Comparison of ENCODE assay signal across 12 mouse cellular contexts in the genomic region with DNA sequence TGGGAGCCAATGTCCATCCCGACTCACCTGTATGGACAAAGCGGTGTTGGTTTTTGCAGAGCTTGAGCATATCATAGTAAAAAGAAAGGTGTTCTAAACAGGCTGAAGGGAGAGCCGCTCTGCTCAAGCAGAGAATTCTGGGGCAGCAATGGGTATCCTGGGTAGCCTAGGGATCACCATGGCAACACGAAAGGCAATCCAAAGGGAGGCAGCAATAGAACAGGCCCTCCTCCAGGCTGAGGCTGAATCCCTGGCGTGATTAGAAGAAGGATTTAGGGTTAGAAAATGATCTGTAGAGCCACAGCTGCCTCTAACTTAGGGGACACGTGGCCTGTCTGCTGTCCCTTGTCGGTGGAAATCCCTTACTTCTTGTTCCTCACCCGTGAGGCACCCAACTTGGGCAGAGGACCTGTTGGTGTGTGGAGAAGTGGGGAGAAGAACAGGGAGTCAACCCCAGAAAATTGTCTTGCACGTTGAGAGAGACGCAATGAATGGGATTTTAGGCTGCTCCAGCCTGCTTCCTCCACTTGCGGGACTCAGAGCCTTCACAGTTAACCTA. TPM values are rescaled to one million over a fixed set of nuclear protein-coding genes. Genes with fewer than 3 reads are reported as not detected.
DNase-seq lines count a peak whose midpoint lies in the region; ATAC-seq and TF ChIP-seq lines count a peak whose summit lies in the region.
"Had no signal": no experiment of that assay in that cellular context is flagged by ENCODE, and none has a peak within 500 bp of the region (broad histone marks: within the 10 kb centered on the region; RNA-seq: fewer than 3 reads in every experiment).

No protein-coding gene starts in this region.

- H3K4me2 ChIP-seq in embryonic facial prominence, embryonic 11.5 days (ENCODE audit: low read depth, low read length) = no peak overlapping the region
- no peak overlapping the region for H3K4me2 ChIP-seq in hindbrain, embryonic 16.5 days (ENCODE audit: low read length)
- H3K4me2 ChIP-seq in midbrain, embryonic 13.5 days (replicated peaks) = no peak overlapping the region; the same call in 1 of the 2 replicates

- WGBS in embryonic facial prominence, embryonic 11.5 days = 39% methylated on average over 11 of the region's 11 CpGs
- WGBS in hindbrain, embryonic 16.5 days = 28% methylated on average over 11 of the region's 11 CpGs
- WGBS in midbrain, embryonic 13.5 days = 17% methylated on average over 11 of the region's 11 CpGs

- no peaks in the 10 kb centered on the region for H3K27me3 ChIP-seq in embryonic facial prominence, embryonic 11.5 days (ENCODE audit: control insufficient read depth, insufficient read depth, low read length)
- H3K27me3 ChIP-seq in hindbrain, embryonic 16.5 days (replicated peaks; ENCODE audit: control insufficient read depth, insufficient read depth, low read length) = no peaks in the 10 kb centered on the region; the same call in 1 of the 2 replicates
- H3K27me3 ChIP-seq in midbrain, embryonic 13.5 days = no peaks in the 10 kb centered on the region; the same call in 1 of the 2 replicates

- H3K9ac ChIP-seq in embryonic facial prominence, embryonic 11.5 days (replicated peaks; ENCODE audit: low read length) = no peak overlapping the region; the same call in 1 of the 2 replicates
- no peak overlapping the region for H3K9ac ChIP-seq in hindbrain, embryonic 16.5 days (ENCODE audit: low read depth, low read length)
- no peak overlapping the region for H3K9ac ChIP-seq in midbrain, embryonic 13.5 days (replicated peaks)

- no peak for TF ChIP-seq CTCF in cortical plate, adult 2 months (IDR thresholded peaks at IDR 0.05; ENCODE audit: extremely low read depth, insufficient read depth, low read length)

- peak; percentile 28 for DNase-seq in embryonic facial prominence, embryonic 11.5 days (ENCODE audit: low spot score)
- DNase-seq in gastrocnemius, postnatal 25 days = no peak
- no peak for DNase-seq in natural killer cell, adult 2 months (ENCODE audit: low spot score in 2 of 2)
- no peak for DNase-seq in spleen, adult 18-20 months
- no peak for DNase-seq in thymus, postnatal 4 days
- DNase-seq: lung, adult 2 months had no signal

- no peaks in the 10 kb centered on the region for H3K36me3 ChIP-seq in embryonic facial prominence, embryonic 11.5 days (replicated peaks; ENCODE audit: control insufficient read depth, insufficient read depth, low read depth, low read length)
- no peaks in the 10 kb centered on the region for H3K36me3 ChIP-seq in hindbrain, embryonic 16.5 days (ENCODE audit: control insufficient read depth, insufficient read depth, low read length)
- no peaks in the 10 kb centered on the region for H3K36me3 ChIP-seq in midbrain, embryonic 13.5 days

- ATAC-seq in embryonic facial prominence, embryonic 11.5 days (replicated peaks; ENCODE audit: insufficient number of reproducible peaks, low FRiP score, low TSS enrichment, low read depth) = no peak
- ATAC-seq in hindbrain, embryonic 16.5 days = peak; percentile 76
- peak; percentile 53 for ATAC-seq in midbrain, embryonic 13.5 days

- no peak for TF ChIP-seq POLR2A in cortical plate, adult 2 months (IDR thresholded peaks at IDR 0.05; ENCODE audit: extremely low read depth, insufficient read depth, low read length)

- 0 out of 2 replicates have a peak overlapping the region, but pooled peaks have one; percentile 0 for H3K27ac ChIP-seq in cortical plate, adult 2 months (ENCODE audit: insufficient read depth, low read length)
- no peak overlapping the region for H3K27ac ChIP-seq in embryonic facial prominence, embryonic 11.5 days (replicated peaks; ENCODE audit: low read depth, low read length)
- no peak overlapping the region for H3K27ac ChIP-seq in hindbrain, embryonic 16.5 days (ENCODE audit: low read depth, low read length)
- peak overlapping the region; percentile 69 for H3K27ac ChIP-seq in midbrain, embryonic 13.5 days

- 0 out of 2 replicates have a peak, but pooled peaks cover 4% of the 10 kb centered on the region for H3K4me1 ChIP-seq in cortical plate, adult 2 months (ENCODE audit: control insufficient read depth, insufficient read depth, low read length)
- H3K4me1 ChIP-seq in embryonic facial prominence, embryonic 11.5 days (ENCODE audit: control insufficient read depth, insufficient read depth, low read length) = no peaks in the 10 kb centered on the region
- peaks cover 16% of the 10 kb centered on the region for H3K4me1 ChIP-seq in hindbrain, embryonic 16.5 days (ENCODE audit: control insufficient read depth, insufficient read depth, low read depth, low read length)
- peaks cover 29% of the 10 kb centered on the region for H3K4me1 ChIP-seq in midbrain, embryonic 13.5 days (replicated peaks)

- H3K9me3 ChIP-seq in embryonic facial prominence, embryonic 11.5 days (replicated peaks; ENCODE audit: control insufficient read depth, low read length) = no peaks in the 10 kb centered on the region
- H3K9me3 ChIP-seq in hindbrain, embryonic 16.5 days (ENCODE audit: control insufficient read depth, low read length) = peaks cover 2% of the 10 kb centered on the region; the same call in 1 of the 2 replicates
- peaks cover 5% of the 10 kb centered on the region for H3K9me3 ChIP-seq in midbrain, embryonic 13.5 days

- H3K4me3 ChIP-seq in cortical plate, adult 2 months (ENCODE audit: insufficient read depth, low read length) = no peak overlapping the region
- no peak overlapping the region for H3K4me3 ChIP-seq in embryonic facial prominence, embryonic 11.5 days (ENCODE audit: low read depth, low read length)
- H3K4me3 ChIP-seq in hindbrain, embryonic 16.5 days (ENCODE audit: low read length) = no peak overlapping the region
- no peak overlapping the region for H3K4me3 ChIP-seq in midbrain, embryonic 13.5 days (replicated peaks)
- H3K4me3 ChIP-seq: myocyte had no signal

RNA-seq across cellular contexts. Expression of gene 4931429L15Rik, which starts 3.9 kb away (rescaled TPM):
- polyA plus RNA-seq in cortical plate, adult 2 months (2012; rRNA removed) = 0.06 and 0.42 TPM in 2 replicates
- polyA plus RNA-seq in embryonic facial prominence, embryonic 11.5 days (2014; fragmentation: Nextera tagmentation; extraction: Ambion mirVana) = not detected in 2 replicates
- polyA plus RNA-seq in hindbrain, embryonic 16.5 days (2015; fragmentation: Nextera tagmentation; extraction: Ambion mirVana) = not detected in 2 replicates
- 0.13 TPM in 1 of 2 replicates, not detected in the other for polyA plus RNA-seq in midbrain, embryonic 13.5 days (2015; fragmentation: Nextera tagmentation; extraction: Ambion mirVana)
- total RNA-seq in gastrocnemius, postnatal 25 days (2021) = not detected
- total RNA-seq: heart, postnatal 25 days had no signal
- polyA plus RNA-seq: gonadal fat pad, adult 2 months; lung, adult 2 months; myocyte had no signal

RNA-seq across cellular contexts. Expression of gene Bud13, which starts 33.1 kb away (rescaled TPM):
- polyA plus RNA-seq in cortical plate, adult 2 months (2012; rRNA removed) = 9.3 and 10.4 TPM in 2 replicates
- 34.0 and 34.4 TPM in 2 replicates for polyA plus RNA-seq in embryonic facial prominence, embryonic 11.5 days (2014; fragmentation: Nextera tagmentation; extraction: Ambion mirVana)
- 15.1 and 17.1 TPM in 2 replicates for polyA plus RNA-seq in hindbrain, embryonic 16.5 days (2015; fragmentation: Nextera tagmentation; extraction: Ambion mirVana)
- 19.8 and 20.7 TPM in 2 replicates for polyA plus RNA-seq in midbrain, embryonic 13.5 days (2015; fragmentation: Nextera tagmentation; extraction: Ambion mirVana)
- total RNA-seq in gastrocnemius, postnatal 25 days (2021) = 1 to 10 TPM; 5.6 to 8.4 TPM

RNA-seq across cellular contexts. Expression of gene Zpr1, which starts 43.0 kb away (rescaled TPM):
- polyA plus RNA-seq in cortical plate, adult 2 months (2012; rRNA removed) = 42.2 and 43.5 TPM in 2 replicates
- 65.9 and 67.1 TPM in 2 replicates for polyA plus RNA-seq in embryonic facial prominence, embryonic 11.5 days (2014; fragmentation: Nextera tagmentation; extraction: Ambion mirVana)
- polyA plus RNA-seq in hindbrain, embryonic 16.5 days (2015; fragmentation: Nextera tagmentation; extraction: Ambion mirVana) = 57.8 TPM in 2 replicates
- 54.5 and 61.0 TPM in 2 replicates for polyA plus RNA-seq in midbrain, embryonic 13.5 days (2015; fragmentation: Nextera tagmentation; extraction: Ambion mirVana)
- 10 to 100 TPM; 18.9 to 26.3 TPM for total RNA-seq in gastrocnemius, postnatal 25 days (2021)

RNA-seq across cellular contexts. Expression of gene Apoa5, which starts 47.5 kb away (rescaled TPM):
- polyA plus RNA-seq in cortical plate, adult 2 months (2012; rRNA removed) = not detected in 2 replicates
- not detected in 2 replicates for polyA plus RNA-seq in embryonic facial prominence, embryonic 11.5 days (2014; fragmentation: Nextera tagmentation; extraction: Ambion mirVana)
- polyA plus RNA-seq in hindbrain, embryonic 16.5 days (2015; fragmentation: Nextera tagmentation; extraction: Ambion mirVana) = not detected in 2 replicates
- not detected in 2 replicates for polyA plus RNA-seq in midbrain, embryonic 13.5 days (2015; fragmentation: Nextera tagmentation; extraction: Ambion mirVana)
- not detected for total RNA-seq in gastrocnemius, postnatal 25 days (2021)
- total RNA-seq: heart, postnatal 25 days had no signal
- polyA plus RNA-seq: myocyte had no signal

Comparison
In these comparisons a context has a peak if more than half of its experiments do, and no peak if none do; other contexts are left out.
1. H3K27ac ChIP-seq: peak in cortical plate, adult 2 months (single experiment) and midbrain, embryonic 13.5 days (single experiment); none in embryonic facial prominence, embryonic 11.5 days (single experiment) and hindbrain, embryonic 16.5 days (single experiment).